Mouse (Mus musculus): ENCODE measurements around the gene Necab2. TPM values are rescaled to one million over a fixed set of nuclear protein-coding genes. Genes with fewer than 3 reads are reported as not detected.

The Necab2 gene
- polyA plus RNA-seq, 1 experiment from 2014 or later = 2.8 TPM

DNA sequence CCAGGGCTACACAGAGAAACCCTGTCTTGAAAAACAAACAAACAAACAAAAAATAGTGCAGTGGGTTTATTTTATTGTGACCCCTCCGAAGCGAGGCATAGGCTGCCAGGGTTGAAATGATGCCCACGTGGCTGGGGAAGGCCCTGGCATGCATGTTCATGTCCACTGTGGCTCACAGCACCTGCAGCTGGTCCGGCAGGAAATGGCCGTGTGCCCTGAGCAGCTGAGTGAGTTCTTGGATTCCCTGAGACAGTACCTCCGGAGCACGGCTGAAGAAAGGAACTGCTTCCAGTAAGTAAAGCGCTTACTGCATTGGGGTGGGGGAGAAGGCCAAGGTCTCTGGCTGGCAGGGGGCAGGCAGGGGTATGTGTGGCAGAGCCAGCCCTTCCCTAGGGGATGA lies 21.6 kb downstream of the Necab2 start:
- WGBS = 94% methylated on average over 8 of the region's 8 CpGs
- Histone ChIP-seq H3K4me3 (ENCODE audit: low read depth, low read length) (no peak overlapping the region), H3K27me3 (ENCODE audit: control insufficient read depth, insufficient read depth, low read length) (peaks cover 21% of the 10 kb centered on the region), H3K4me1 (ENCODE audit: control insufficient read depth, insufficient read depth, low read length) (peaks cover 8% of the 10 kb centered on the region), H3K9me3 (ENCODE audit: control insufficient read depth, low read length) (no peaks in the 10 kb centered on the region), H3K4me2 (ENCODE audit: low read depth, severe bottlenecking) (no peak overlapping the region), H3K27ac (replicated peaks; ENCODE audit: low read depth, low read length) (no peak overlapping the region), H3K9ac (ENCODE audit: low read length) (no peak overlapping the region), H3K36me3 (ENCODE audit: control insufficient read depth, insufficient read depth, low read length) (no peaks in the 10 kb centered on the region)
- DNase-seq (ENCODE audit: low spot score) (no peak), ATAC-seq (ENCODE audit: insufficient number of reproducible peaks, low FRiP score, low TSS enrichment, low read depth) (no peak)

DNA sequence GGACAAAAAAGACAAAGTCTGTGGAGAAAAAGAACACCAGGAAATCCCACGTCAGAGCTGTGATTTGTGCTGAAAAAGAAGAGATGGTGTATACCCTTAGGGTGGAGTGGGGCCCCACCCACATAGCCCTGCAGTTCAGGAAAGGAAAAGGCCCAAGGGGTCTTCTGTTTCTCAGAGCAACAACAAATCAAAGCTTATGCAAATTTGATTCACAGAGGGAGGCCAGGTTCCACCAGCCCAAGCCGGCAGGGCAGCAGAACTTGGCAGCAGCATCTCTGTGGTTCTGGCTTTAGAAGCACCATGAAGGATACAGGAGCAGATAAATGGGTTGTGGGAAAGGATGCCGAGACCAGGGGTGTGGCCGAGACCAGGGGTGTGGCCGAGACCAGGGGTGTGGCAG lies 32.2 kb downstream of the Necab2 start:
- DNase-seq (ENCODE audit: low spot score) = no peak
- H3K4me2 ChIP-seq (ENCODE audit: low read depth, severe bottlenecking) = no peak overlapping the region
- ATAC-seq (ENCODE audit: insufficient number of reproducible peaks, low FRiP score, low TSS enrichment, low read depth) = no peak
- no peaks in the 10 kb centered on the region for H3K9me3 ChIP-seq (ENCODE audit: control insufficient read depth, low read length)
- no peak overlapping the region for H3K4me3 ChIP-seq (ENCODE audit: low read depth, low read length)
- WGBS = 16% methylated on average over 5 of the region's 5 CpGs
- no peaks in the 10 kb centered on the region for H3K27me3 ChIP-seq (ENCODE audit: control insufficient read depth, insufficient read depth, low read length)
- H3K36me3 ChIP-seq (ENCODE audit: control insufficient read depth, insufficient read depth, low read length) = no peaks in the 10 kb centered on the region
- no peak overlapping the region for H3K27ac ChIP-seq (replicated peaks; ENCODE audit: low read depth, low read length)
- no peak overlapping the region for H3K9ac ChIP-seq (ENCODE audit: low read length)
- H3K4me1 ChIP-seq (ENCODE audit: control insufficient read depth, insufficient read depth, low read length) = no peaks in the 10 kb centered on the region

DNA sequence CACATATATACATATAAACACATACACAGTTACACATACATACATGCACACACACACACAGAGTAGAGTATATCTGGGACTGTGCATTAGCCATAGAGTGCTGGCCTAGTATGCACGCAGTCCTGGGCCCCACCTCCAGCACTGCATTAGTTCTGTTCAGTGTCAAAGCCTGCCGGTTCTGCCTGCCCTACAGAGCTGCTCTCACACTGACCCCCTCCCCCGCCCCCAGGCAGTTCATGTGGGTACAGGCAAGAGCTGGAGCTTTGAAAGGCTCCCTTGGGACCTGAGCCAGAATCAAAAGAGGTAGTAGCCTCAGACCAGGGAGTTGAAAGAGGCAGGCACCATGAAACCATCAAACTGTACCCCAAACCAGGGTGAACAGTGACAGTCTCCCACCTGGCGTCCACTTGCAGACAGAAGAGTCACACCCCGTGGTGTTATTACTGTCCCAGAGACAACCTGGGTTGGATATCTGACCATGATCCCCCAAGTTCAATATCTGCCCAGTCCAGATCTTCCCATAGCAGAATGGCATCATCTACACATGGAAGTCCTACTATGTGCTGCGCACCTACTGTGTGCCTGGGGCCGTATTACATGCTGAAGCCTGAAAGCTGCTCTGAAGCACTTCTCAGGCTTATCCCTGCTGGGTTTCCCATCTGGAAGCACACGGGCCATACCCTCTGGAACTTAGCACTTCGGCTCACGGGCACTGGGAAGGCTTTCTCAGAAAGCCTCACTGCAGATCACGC lies 37.8 kb downstream of the Necab2 start:
- H3K27me3 ChIP-seq (ENCODE audit: control insufficient read depth, insufficient read depth, low read length) = no peaks in the 10 kb centered on the region

DNA sequence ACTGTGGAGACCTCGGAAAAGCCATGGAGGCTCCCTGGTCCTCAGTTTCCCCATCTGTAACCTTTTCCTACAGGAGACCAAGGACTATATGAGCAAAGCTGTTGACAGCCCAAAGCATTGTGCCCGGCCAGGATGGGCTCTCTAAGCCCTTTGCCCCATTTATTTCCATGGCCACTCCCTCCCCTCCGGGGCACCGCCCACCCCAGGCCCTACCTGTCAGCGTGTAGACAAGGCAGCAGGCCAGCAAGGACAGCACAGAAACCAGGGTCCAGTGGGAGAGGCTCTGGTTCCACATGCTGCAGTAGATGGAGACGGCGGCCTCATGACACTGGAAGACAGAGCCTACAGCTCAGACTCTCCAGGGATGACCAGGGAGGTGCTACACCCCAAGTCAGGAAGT lies 40.6 kb downstream of the Necab2 start:
- Histone ChIP-seq H3K4me1 (ENCODE audit: control insufficient read depth, insufficient read depth, low read length) (peaks cover 4% of the 10 kb centered on the region; the same call in 1 of the 2 replicates), H3K4me3 (ENCODE audit: low read depth, low read length) (no peak overlapping the region), H3K27ac (replicated peaks; ENCODE audit: low read depth, low read length) (no peak overlapping the region), H3K4me2 (ENCODE audit: low read depth, severe bottlenecking) (no peak overlapping the region), H3K9ac (ENCODE audit: low read length) (no peak overlapping the region), H3K9me3 (ENCODE audit: control insufficient read depth, low read length) (no peaks in the 10 kb centered on the region), H3K27me3 (ENCODE audit: control insufficient read depth, insufficient read depth, low read length) (no peaks in the 10 kb centered on the region), H3K36me3 (ENCODE audit: control insufficient read depth, insufficient read depth, low read length) (no peaks in the 10 kb centered on the region)
- 72% methylated on average over 7 of the region's 7 CpGs for WGBS
- ATAC-seq (ENCODE audit: insufficient number of reproducible peaks, low FRiP score, low TSS enrichment, low read depth) (no peak), DNase-seq (ENCODE audit: low spot score) (no peak)

More for the DNA sequence above, 37.8 kb downstream of the Necab2 start:
- ATAC-seq (ENCODE audit: insufficient number of reproducible peaks, low FRiP score, low TSS enrichment, low read depth) = no peak
- Histone ChIP-seq H3K36me3 (ENCODE audit: control insufficient read depth, insufficient read depth, low read length) (no peaks in the 10 kb centered on the region), H3K9ac (ENCODE audit: low read length) (no peak overlapping the region), H3K4me2 (ENCODE audit: low read depth, severe bottlenecking) (no peak overlapping the region), H3K27ac (replicated peaks; ENCODE audit: low read depth, low read length) (no peak overlapping the region), H3K4me3 (ENCODE audit: low read depth, low read length) (no peak overlapping the region), H3K9me3 (ENCODE audit: control insufficient read depth, low read length) (no peaks in the 10 kb centered on the region), H3K4me1 (ENCODE audit: control insufficient read depth, insufficient read depth, low read length) (no peaks in the 10 kb centered on the region)
- 80% methylated on average over 11 of the region's 11 CpGs for WGBS
- no peak for DNase-seq (ENCODE audit: low spot score)

DNA sequence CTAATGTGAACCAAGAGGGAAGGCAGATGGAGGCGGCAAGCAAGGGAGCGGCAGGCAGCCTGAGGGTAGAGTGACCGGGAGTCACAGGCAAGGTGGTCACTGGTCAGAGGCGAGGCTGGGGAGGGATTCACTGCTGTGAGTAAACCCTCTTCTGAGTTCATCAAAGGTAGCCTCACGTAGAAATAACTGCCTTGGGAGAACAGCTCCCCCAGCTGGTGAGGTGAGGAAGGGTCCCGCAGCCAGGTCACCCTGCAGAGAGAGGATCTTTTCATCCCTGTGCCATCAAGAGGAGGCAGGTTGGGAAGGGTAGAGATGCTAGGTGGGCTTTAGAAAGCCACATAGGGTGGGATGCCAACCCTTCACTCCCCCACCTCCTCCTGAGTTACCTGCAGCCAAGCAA lies 50.3 kb downstream of the Necab2 start:
- Histone ChIP-seq H3K27me3 (ENCODE audit: control insufficient read depth, insufficient read depth, low read length) (no peaks in the 10 kb centered on the region), H3K27ac (replicated peaks; ENCODE audit: low read depth, low read length) (no peak overlapping the region), H3K4me2 (ENCODE audit: low read depth, severe bottlenecking) (no peak overlapping the region), H3K4me1 (ENCODE audit: control insufficient read depth, insufficient read depth, low read length) (peaks cover 6% of the 10 kb centered on the region; the same call in 1 of the 2 replicates), H3K4me3 (ENCODE audit: low read depth, low read length) (no peak overlapping the region), H3K9me3 (ENCODE audit: control insufficient read depth, low read length) (no peaks in the 10 kb centered on the region), H3K9ac (ENCODE audit: low read length) (no peak overlapping the region), H3K36me3 (ENCODE audit: control insufficient read depth, insufficient read depth, low read length) (no peaks in the 10 kb centered on the region)
- 16% methylated on average over 6 of the region's 6 CpGs for WGBS
- ATAC-seq (ENCODE audit: insufficient number of reproducible peaks, low FRiP score, low TSS enrichment, low read depth) (no peak), DNase-seq (ENCODE audit: low spot score) (peak; percentile 42)

DNA sequence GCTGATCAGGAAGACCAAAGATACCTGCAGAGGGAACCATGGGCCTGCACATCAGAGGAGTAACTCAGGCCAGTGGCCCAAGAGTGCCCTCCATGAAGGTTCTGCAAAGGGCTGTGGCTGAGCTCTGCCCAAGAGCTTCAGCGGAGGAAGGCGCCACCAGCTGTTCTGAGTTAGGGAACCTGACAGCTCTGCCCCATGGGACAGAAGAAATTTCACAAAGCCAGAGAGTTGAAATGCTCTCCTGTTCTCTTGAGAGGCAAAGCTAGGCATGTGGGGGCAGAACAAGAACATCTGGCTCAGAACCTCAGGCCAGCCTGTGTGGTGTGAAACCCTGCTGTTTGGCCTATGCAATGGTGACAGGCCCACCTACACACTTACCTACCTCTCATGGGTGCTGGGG lies 53.3 kb downstream of the Necab2 start:
- ATAC-seq (ENCODE audit: insufficient number of reproducible peaks, low FRiP score, low TSS enrichment, low read depth) (no peak), DNase-seq (ENCODE audit: low spot score) (no peak)
- H3K9me3 ChIP-seq (ENCODE audit: control insufficient read depth, low read length) = no peaks in the 10 kb centered on the region
- 72% methylated on average over 2 of the region's 2 CpGs for WGBS
- no peaks in the 10 kb centered on the region for H3K27me3 ChIP-seq (ENCODE audit: control insufficient read depth, insufficient read depth, low read length)
- no peak overlapping the region for H3K4me3 ChIP-seq (ENCODE audit: low read depth, low read length)
- H3K4me2 ChIP-seq (ENCODE audit: low read depth, severe bottlenecking) = no peak overlapping the region
- H3K36me3 ChIP-seq (ENCODE audit: control insufficient read depth, insufficient read depth, low read length) = no peaks in the 10 kb centered on the region
- peaks cover 21% of the 10 kb centered on the region for H3K4me1 ChIP-seq (ENCODE audit: control insufficient read depth, insufficient read depth, low read length)
- H3K9ac ChIP-seq (ENCODE audit: low read length) = no peak overlapping the region
- no peak overlapping the region for H3K27ac ChIP-seq (replicated peaks; ENCODE audit: low read depth, low read length)

DNA sequence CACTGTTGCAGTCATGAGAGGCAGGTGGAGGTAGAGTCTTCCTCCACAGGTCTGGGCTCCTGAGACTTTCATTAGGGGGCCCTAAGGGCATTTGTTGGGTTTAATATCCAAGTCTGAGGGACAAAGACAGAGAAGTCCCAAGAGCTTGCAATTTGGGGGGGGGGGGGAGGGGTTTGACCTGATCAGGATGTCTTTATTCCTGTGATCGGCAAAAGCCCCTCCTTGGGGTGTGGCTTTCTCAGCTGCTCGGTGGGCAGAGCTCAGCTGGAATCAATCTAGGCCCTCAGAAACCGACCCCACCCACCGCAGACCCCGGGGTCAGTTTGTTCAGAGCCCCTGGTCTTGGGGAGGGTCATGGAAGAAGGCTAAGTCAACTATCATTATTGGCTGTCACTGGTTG lies 55.1 kb downstream of the Necab2 start, which contains the start of gene Slc38a8:
Slc38a8 (minus strand) TSS at position 101 of the 400 bp plus-strand sequence.
- no peak for DNase-seq (ENCODE audit: low spot score)
- no peaks in the 10 kb centered on the region for H3K9me3 ChIP-seq (ENCODE audit: control insufficient read depth, low read length)
- no peaks in the 10 kb centered on the region; the same call in 1 of the 2 replicates for H3K36me3 ChIP-seq (ENCODE audit: control insufficient read depth, insufficient read depth, low read length)
- no peak for ATAC-seq (ENCODE audit: insufficient number of reproducible peaks, low FRiP score, low TSS enrichment, low read depth)
- H3K4me2 ChIP-seq (ENCODE audit: low read depth, severe bottlenecking) = no peak within 1 kb of the TSS
- no peak within 1 kb of the TSS for H3K9ac ChIP-seq (ENCODE audit: low read length)
- H3K4me3 ChIP-seq (ENCODE audit: low read depth, low read length) = no peak within 1 kb of the TSS
- no peaks in the 10 kb centered on the region for H3K27me3 ChIP-seq (ENCODE audit: control insufficient read depth, insufficient read depth, low read length)
- peaks cover 21% of the 10 kb centered on the region for H3K4me1 ChIP-seq (ENCODE audit: control insufficient read depth, insufficient read depth, low read length)
- 14% methylated on average over 5 of the region's 5 CpGs for WGBS
- H3K27ac ChIP-seq (replicated peaks; ENCODE audit: low read depth, low read length) = no peak within 1 kb of the TSS

DNA sequence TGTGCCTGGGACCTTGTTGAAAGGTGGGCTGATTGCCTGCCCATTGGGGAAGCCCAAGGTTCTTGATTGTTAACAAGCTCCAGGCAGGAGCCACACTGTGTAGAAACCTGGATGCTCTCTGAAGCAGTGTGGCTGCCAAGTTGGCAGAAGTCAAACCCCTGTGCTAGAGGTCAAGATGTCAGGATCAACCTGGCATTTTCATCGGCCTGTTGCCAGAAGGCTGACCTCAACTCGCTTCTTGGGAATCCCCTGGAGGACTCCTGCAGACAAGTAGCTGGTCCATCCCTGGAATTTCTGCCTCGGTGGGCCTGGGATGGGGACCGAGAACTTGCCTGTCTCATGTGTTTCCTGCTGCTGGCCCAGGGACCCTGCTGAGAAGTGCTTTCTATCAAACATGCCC lies 55.6 kb downstream of the Necab2 start:
- no peak overlapping the region for H3K9ac ChIP-seq (ENCODE audit: low read length)
- whole genome bisulfite sequencing = 32% methylated on average over 4 of the region's 4 CpGs
- no peak overlapping the region for H3K4me2 ChIP-seq (ENCODE audit: low read depth, severe bottlenecking)
- peaks cover 21% of the 10 kb centered on the region for H3K4me1 ChIP-seq (ENCODE audit: control insufficient read depth, insufficient read depth, low read length)
- no peak overlapping the region for H3K27ac ChIP-seq (replicated peaks; ENCODE audit: low read depth, low read length)
- DNase-seq (ENCODE audit: low spot score) (no peak), ATAC-seq (ENCODE audit: insufficient number of reproducible peaks, low FRiP score, low TSS enrichment, low read depth) (no peak)
- H3K36me3 ChIP-seq (ENCODE audit: control insufficient read depth, insufficient read depth, low read length) = no peaks in the 10 kb centered on the region; the same call in 1 of the 2 replicates
- no peak overlapping the region for H3K4me3 ChIP-seq (ENCODE audit: low read depth, low read length)
- H3K27me3 ChIP-seq (ENCODE audit: control insufficient read depth, insufficient read depth, low read length) = no peaks in the 10 kb centered on the region
- H3K9me3 ChIP-seq (ENCODE audit: control insufficient read depth, low read length) = no peaks in the 10 kb centered on the region
